Mouse (Mus musculus): ENCODE measurements at regions not wholly inside any gene's neighbourhood (a gene's known extent, or its start where the extent isn't known, plus 50 kb on each side); places are given as distances from the start of the nearest gene placed in this dataset.
"Not testable (repeated sequence)": the region's sequence is repeated elsewhere in the genome, so short reads cannot be mapped to it uniquely, and the experiment has no call there.

DNA sequence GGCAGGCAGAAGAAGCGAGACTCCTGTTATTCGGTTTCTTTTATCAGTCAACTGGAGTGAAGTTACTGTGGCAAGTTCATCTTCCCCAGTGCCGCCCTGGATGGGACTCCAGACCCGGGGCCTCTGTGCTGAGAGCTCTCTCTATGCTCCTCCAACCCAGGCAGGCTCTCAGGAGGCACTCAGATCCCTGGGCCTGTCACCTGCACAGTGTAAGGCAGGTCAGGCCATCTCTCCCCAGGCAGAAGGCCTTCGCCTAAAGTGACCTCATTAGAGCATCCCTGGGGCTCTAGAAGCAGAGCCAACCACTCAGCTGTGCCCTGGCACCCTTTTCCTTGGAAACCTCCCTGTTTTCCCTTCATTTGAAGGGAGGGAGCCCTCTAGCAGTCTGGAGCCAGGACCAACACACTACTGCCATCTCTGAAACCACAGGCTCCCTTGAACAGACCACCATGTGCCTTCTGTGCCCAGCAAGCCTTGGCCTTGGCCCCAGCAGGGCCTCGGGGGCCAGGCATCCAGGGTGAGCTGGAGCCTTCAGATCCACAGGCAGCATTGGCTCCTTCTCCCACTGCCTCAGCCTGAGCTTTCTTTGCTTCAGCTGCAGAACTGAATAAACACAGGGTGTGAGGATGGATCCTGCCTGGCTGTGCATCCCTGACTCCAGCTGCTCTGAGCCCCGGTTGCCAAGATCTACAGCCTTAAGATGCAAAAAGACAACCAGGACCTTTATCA is 259.3 kb downstream of the Prex1 start:
- not testable (repeated sequence) for TF ChIP-seq CTCF, EP300 (IDR thresholded peaks at IDR 0.05; ENCODE audit: low read depth)
